Mouse (Mus musculus) lung, postnatal 4 days (tissue): ENCODE data around the gene Lrrc4b.
A peak's percentile ranks its signal among the peaks of the same experiment; 100 is the strongest.

Experiments
- DNase-seq, 2 experiments: peaks; one replicate each; pipeline ENCODE4 v3.0.0; 2021

The Lrrc4b gene

GRCm38 (mm10) chr7:44428968-44429521, at the start of gene Lrrc4b:
Gene Lrrc4b (plus strand): TSS chr7:44429018.
- no peak for DNase-seq

GRCm38 (mm10) chr7:44382541-44382940, 46.3 kb upstream of the Lrrc4b start:
- DNase-seq, result no peak

- DNase-seq, result peak; percentile 63 to 72
Measured at GRCm38 (mm10) chr7:44383980-44384715, 44.7 kb upstream of the Lrrc4b start, which contains the start of gene Syt3. Gene Syt3 (plus strand): TSS chr7:44384102.

GRCm38 (mm10) chr7:44384716-44385059, 44.1 kb upstream of the Lrrc4b start:
- DNase-seq, result no peak

GRCm38 (mm10) chr7:44385720-44386119, 43.1 kb upstream of the Lrrc4b start, which contains the start of gene 1700008O03Rik:
Gene 1700008O03Rik (minus strand): TSS chr7:44385820.
- no peak for DNase-seq

- DNase-seq, result no peak
Measured at GRCm38 (mm10) chr7:44391831-44392230, 37.0 kb upstream of the Lrrc4b start.

- DNase-seq, result no peak
Measured at GRCm38 (mm10) chr7:44392341-44392740, 36.5 kb upstream of the Lrrc4b start.

- no peak for DNase-seq
Measured at GRCm38 (mm10) chr7:44393284-44393683, 35.5 kb upstream of the Lrrc4b start.

- peak; percentile 63 to 70 for DNase-seq
Measured at GRCm38 (mm10) chr7:44398570-44398969, 30.2 kb upstream of the Lrrc4b start.

- no peak for DNase-seq
Measured at GRCm38 (mm10) chr7:44401673-44402072, 27.1 kb upstream of the Lrrc4b start.

GRCm38 (mm10) chr7:44405346-44406014, 23.3 kb upstream of the Lrrc4b start:
- peak; percentile 90 for DNase-seq

- no peak for DNase-seq
Measured at GRCm38 (mm10) chr7:44406015-44406355, 22.8 kb upstream of the Lrrc4b start.

GRCm38 (mm10) chr7:44411144-44411543, 17.7 kb upstream of the Lrrc4b start:
- DNase-seq, result no peak

GRCm38 (mm10) chr7:44413307-44413706, 15.5 kb upstream of the Lrrc4b start:
- DNase-seq, result peak in 1 of 2 experiments; percentile 18

GRCm38 (mm10) chr7:44427666-44428065, 1.2 kb upstream of the Lrrc4b start:
- no peak for DNase-seq

GRCm38 (mm10) chr7:44428171-44428950, 457 bp upstream of the Lrrc4b start:
- no peak for DNase-seq

- no peak for DNase-seq
Measured at GRCm38 (mm10) chr7:44429534-44430488, 993 bp downstream of the Lrrc4b start.

- no peak for DNase-seq
Measured at GRCm38 (mm10) chr7:44432550-44432949, 3.7 kb downstream of the Lrrc4b start.

GRCm38 (mm10) chr7:44433371-44433770, 4.6 kb downstream of the Lrrc4b start:
- no peak for DNase-seq

- no peak for DNase-seq
Measured at GRCm38 (mm10) chr7:44434089-44434488, 5.3 kb downstream of the Lrrc4b start.

- DNase-seq, result no peak
Measured at GRCm38 (mm10) chr7:44435796-44436195, 7.0 kb downstream of the Lrrc4b start.

GRCm38 (mm10) chr7:44436267-44436666, 7.4 kb downstream of the Lrrc4b start:
- DNase-seq, result no peak
